Mouse (Mus musculus): ENCODE measurements around the gene Prkcd. TPM values are rescaled to one million over a fixed set of nuclear protein-coding genes. Genes with fewer than 3 reads are reported as not detected.
"Not testable (repeated sequence)": the region's sequence is repeated elsewhere in the genome, so short reads cannot be mapped to it uniquely, and the experiment has no call there.

Prkcd gene
- polyA plus RNA-seq, 2 experiments from 2014 or later, result 32.5 to 37.2 TPM

GRCm38 (mm10) chr14:30597142-30597541 is 28.9 kb downstream of the Prkcd start:
- ATAC-seq, result no peak

- ATAC-seq, result no peak
These were observed 29.6 kb downstream of the Prkcd start for GRCm38 (mm10) chr14:30596407-30596806.

GRCm38 (mm10) chr14:30595576-30596313 is 30.3 kb downstream of the Prkcd start:
- ATAC-seq, result no peak

GRCm38 (mm10) chr14:30594092-30594695 is 31.8 kb downstream of the Prkcd start:
- ATAC-seq, result no peak

- ATAC-seq, result no peak
These were observed 32.5 kb downstream of the Prkcd start for GRCm38 (mm10) chr14:30593279-30594091.

- ATAC-seq, result peak; percentile 83
These were observed 34.6 kb downstream of the Prkcd start for GRCm38 (mm10) chr14:30591417-30591816.

GRCm38 (mm10) chr14:30590918-30591317 is 35.1 kb downstream of the Prkcd start:
- ATAC-seq, result no peak

- no peak for ATAC-seq
These were observed 35.9 kb downstream of the Prkcd start for GRCm38 (mm10) chr14:30590041-30590645.

- no peak for ATAC-seq
These were observed 39.1 kb downstream of the Prkcd start for GRCm38 (mm10) chr14:30586780-30587461.

GRCm38 (mm10) chr14:30585323-30585722 is 40.7 kb downstream of the Prkcd start:
- no peak for ATAC-seq

- ATAC-seq, result peak; percentile 63
These were observed 41.3 kb downstream of the Prkcd start for GRCm38 (mm10) chr14:30584497-30585251.

GRCm38 (mm10) chr14:30584077-30584476 is 41.9 kb downstream of the Prkcd start:
- peak; percentile 16 for ATAC-seq

GRCm38 (mm10) chr14:30581238-30581637 is 44.8 kb downstream of the Prkcd start:
- peak; percentile 30 for ATAC-seq

GRCm38 (mm10) chr14:30579882-30580281 is 46.1 kb downstream of the Prkcd start:
- no peak for ATAC-seq

GRCm38 (mm10) chr14:30579180-30579579 is 46.8 kb downstream of the Prkcd start:
- peak; percentile 71 for ATAC-seq

- not testable (repeated sequence) for ATAC-seq
These were observed 48.5 kb downstream of the Prkcd start for GRCm38 (mm10) chr14:30577303-30578062.

- ATAC-seq, result no peak
These were observed 49.8 kb downstream of the Prkcd start for GRCm38 (mm10) chr14:30576260-30576659.

- no peak for ATAC-seq
These were observed 50.2 kb downstream of the Prkcd start for GRCm38 (mm10) chr14:30575791-30576190.

- ATAC-seq, result peak; percentile 84
These were observed 51.9 kb downstream of the Prkcd start for GRCm38 (mm10) chr14:30573983-30574584.

GRCm38 (mm10) chr14:30573235-30573634 is 52.8 kb downstream of the Prkcd start:
- ATAC-seq, result no peak
